Mouse (Mus musculus) retina, postnatal 1 day (tissue): ENCODE data around the gene Mob3b.

Source experiments
- DNase-seq: peaks from one replicate; pipeline ENCODE4 v3.0.0-alpha.2; 2012

Mob3b gene

GRCm38 (mm10) chr4:35054362-35054761 lies 102.9 kb downstream of the Mob3b start:
- no peak for DNase-seq

GRCm38 (mm10) chr4:35052174-35052942 lies 104.9 kb downstream of the Mob3b start:
- no peak for DNase-seq

- DNase-seq, result no peak
Observed at GRCm38 (mm10) chr4:35051152-35051551, 106.1 kb downstream of the Mob3b start.

- DNase-seq, result no peak
Observed at GRCm38 (mm10) chr4:35049742-35050058, 107.6 kb downstream of the Mob3b start.

GRCm38 (mm10) chr4:35049036-35049741 lies 108.1 kb downstream of the Mob3b start:
- no peak for DNase-seq

- no peak for DNase-seq
Observed at GRCm38 (mm10) chr4:35040896-35041295, 116.4 kb downstream of the Mob3b start.

- DNase-seq, result no peak
Observed at GRCm38 (mm10) chr4:35040306-35040705, 117.0 kb downstream of the Mob3b start.

- no peak for DNase-seq
Observed at GRCm38 (mm10) chr4:35037824-35038223, 119.5 kb downstream of the Mob3b start.

GRCm38 (mm10) chr4:35034504-35035290 lies 122.6 kb downstream of the Mob3b start:
- DNase-seq, result no peak

GRCm38 (mm10) chr4:35032758-35033157 lies 124.5 kb downstream of the Mob3b start:
- DNase-seq, result no peak

- DNase-seq, result no peak
Observed at GRCm38 (mm10) chr4:35031623-35032022, 125.7 kb downstream of the Mob3b start.

GRCm38 (mm10) chr4:35031141-35031540 lies 126.1 kb downstream of the Mob3b start:
- DNase-seq, result no peak

GRCm38 (mm10) chr4:35018416-35018815 lies 138.9 kb downstream of the Mob3b start:
- no peak for DNase-seq

- DNase-seq, result no peak
Observed at GRCm38 (mm10) chr4:35012401-35013307, 144.6 kb downstream of the Mob3b start.

- no peak for DNase-seq
Observed at GRCm38 (mm10) chr4:35006541-35007260, 150.6 kb downstream of the Mob3b start.

- DNase-seq, result no peak
Observed at GRCm38 (mm10) chr4:35006056-35006455, 151.2 kb downstream of the Mob3b start.

GRCm38 (mm10) chr4:35005068-35005769 lies 152.1 kb downstream of the Mob3b start:
- no peak for DNase-seq

GRCm38 (mm10) chr4:35004473-35004872 lies 152.8 kb downstream of the Mob3b start:
- no peak for DNase-seq

GRCm38 (mm10) chr4:35003550-35004326 lies 153.5 kb downstream of the Mob3b start:
- DNase-seq, result no peak

- no peak for DNase-seq
Observed at GRCm38 (mm10) chr4:34996616-34997015, 160.7 kb downstream of the Mob3b start.

- no peak for DNase-seq
Observed at GRCm38 (mm10) chr4:34993639-34993975, 163.7 kb downstream of the Mob3b start.
